Mouse (Mus musculus) olfactory bulb, adult 2 months (tissue): ENCODE data around the gene Prex1.

Experiments
- CTCF ChIP-seq: fragments of 200-500 bp; IDR thresholded peaks from 2 replicates; pipeline ENCODE4 v1.5.1; 2012; ENCODE audit warnings: low read depth, mild to moderate bottlenecking, low read length, moderate library complexity; ENCODE audit not compliant: insufficient read depth
- POLR2A ChIP-seq: fragments of 200-500 bp; IDR thresholded peaks from 2 replicates; pipeline ENCODE4 v1.6.1; 2012; ENCODE audit warnings: mild to moderate bottlenecking, low read depth, low read length, moderate library complexity; ENCODE audit not compliant: insufficient read depth

GRCm38 (mm10) chr2:166646434-166647088 lies 67.1 kb downstream of the Prex1 start:
- no peak for TF ChIP-seq POLR2A
- no peak for TF ChIP-seq CTCF
